Mouse (Mus musculus) lung, postnatal 25 days (tissue): ENCODE measurements at regions not wholly inside any gene's neighbourhood (a gene's known extent, or its start where the extent isn't known, plus 50 kb on each side); places are given as distances from the start of the nearest gene placed in this dataset.

Experiments
- DNase-seq: peaks from one replicate; pipeline ENCODE4 v3.0.0; 2022; ENCODE audit warnings: low spot score

DNA sequence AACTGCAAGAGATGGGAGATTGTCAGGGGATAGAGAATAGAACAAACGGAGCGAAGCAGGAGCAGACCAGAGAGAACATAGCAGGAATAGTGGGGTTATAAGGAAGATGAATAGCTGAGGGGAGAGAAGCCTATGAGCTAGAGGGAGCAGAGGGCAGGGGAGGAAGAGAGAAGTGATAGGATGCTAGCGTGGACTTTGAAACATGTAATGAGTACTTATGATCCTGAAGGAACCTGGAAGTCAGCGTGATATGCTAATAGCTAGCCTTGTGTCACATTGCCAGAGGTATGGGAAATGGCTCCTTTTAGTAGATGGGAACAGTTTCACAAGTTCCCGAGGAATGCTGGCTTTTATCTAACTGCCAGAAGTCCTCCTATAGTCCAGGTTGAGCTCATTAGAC, 51.8 kb downstream of the Calml3 start:
- DNase-seq, result no peak

DNA sequence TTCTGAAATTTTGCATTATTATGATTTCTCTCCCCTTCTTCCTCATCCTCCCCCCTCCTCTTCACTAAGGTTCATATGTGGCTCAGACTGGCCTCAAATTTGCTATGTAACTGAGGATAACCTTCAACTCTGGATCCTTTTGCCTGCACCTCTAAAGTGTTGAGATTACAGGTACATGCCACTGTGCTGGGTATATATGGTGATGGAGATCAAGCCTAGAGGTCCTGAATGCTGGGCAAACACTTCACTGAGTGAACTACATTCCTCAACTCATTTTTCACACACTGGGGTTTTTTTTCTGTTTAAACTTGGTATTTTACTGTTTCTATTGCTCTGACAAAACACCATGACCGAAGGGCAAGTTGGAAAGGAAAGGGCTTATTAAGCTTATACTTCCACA, 52.9 kb downstream of the Calml3 start:
- DNase-seq, result no peak

DNA sequence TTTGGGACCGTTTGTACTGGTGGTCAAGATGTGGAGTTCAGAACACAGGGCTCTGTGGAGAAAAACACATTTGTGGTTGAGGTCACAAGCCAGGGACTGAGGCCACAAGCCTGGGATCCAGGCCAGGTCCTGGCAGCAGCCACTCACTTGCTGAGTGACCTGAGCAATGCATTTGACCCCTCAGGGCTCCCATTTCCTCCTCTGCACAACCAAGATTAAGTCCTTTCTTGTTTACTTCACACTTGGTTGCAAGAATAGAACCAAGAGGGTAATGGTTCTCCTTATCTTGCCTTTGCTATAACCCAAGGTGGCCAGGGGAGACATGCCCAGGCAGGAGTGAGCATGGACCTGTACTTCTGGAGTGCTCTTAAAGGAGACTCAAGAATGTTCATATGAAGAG, 53.4 kb downstream of the Calml3 start:
- DNase-seq, result peak; percentile 84

DNA sequence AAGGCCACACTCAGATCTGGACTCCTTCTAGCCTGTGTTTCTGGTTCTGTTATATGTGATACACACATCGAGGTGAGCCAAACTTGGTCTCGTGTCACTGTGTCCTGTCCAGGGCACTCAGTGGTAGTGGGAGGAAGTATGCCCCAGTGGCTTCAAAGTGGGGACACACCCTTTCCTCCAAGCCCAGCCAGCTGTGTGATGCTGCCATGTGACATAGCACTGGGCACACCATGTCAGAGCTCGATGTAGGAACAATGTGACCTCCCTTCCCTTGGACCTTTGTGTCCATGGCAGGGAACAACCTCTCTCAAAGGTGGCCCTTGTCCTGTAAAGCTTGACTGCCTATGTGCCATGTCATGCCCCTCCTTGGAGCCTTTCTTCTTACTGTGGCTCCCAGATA, 54.5 kb downstream of the Calml3 start:
- no peak for DNase-seq

GRCm38 (mm10) chr13:3748859-3749258, 55.3 kb downstream of the Calml3 start:
- no peak for DNase-seq

DNA sequence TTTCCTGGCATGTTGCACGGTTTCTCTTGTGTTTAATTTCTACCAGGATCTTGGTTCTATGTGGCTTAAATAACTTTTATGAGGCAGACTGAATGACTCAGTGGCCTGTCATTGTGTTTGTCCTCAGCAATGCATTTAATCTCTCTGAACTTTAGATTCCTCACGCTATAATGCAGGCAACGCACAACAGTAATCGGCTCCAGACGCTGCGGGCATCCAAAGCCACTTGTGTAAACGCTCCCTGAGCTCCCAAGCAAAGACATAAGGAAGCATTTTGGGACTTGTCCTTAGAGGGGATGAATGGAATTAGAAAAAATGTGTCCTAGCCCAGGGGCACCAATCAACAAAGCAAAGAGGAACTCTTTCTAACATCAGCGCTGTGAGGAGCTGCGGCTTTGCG, 57.6 kb downstream of the Calml3 start:
- DNase-seq, result no peak

DNA sequence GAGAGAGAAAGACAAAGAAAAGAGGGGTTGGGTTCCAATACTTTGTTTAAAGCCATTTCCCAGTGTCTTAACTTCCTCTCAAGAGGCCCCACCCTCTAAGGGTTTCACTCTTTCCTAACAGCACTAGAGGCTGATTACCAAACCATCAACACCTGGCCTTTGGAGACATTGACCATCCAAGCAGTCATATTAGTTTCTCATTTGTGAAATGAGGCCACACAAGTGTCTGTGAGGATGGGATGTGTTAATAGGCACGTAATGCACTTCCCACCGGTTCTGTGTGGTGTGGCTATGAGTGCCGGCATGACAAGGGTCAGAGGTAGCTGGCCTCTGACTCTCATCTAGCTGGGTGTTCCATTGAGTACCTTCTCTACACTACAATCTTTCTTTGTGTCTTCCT, 59.2 kb downstream of the Calml3 start:
- no peak for DNase-seq

GRCm38 (mm10) chr13:3743692-3744457, 60.2 kb downstream of the Calml3 start:
- no peak for DNase-seq

DNA sequence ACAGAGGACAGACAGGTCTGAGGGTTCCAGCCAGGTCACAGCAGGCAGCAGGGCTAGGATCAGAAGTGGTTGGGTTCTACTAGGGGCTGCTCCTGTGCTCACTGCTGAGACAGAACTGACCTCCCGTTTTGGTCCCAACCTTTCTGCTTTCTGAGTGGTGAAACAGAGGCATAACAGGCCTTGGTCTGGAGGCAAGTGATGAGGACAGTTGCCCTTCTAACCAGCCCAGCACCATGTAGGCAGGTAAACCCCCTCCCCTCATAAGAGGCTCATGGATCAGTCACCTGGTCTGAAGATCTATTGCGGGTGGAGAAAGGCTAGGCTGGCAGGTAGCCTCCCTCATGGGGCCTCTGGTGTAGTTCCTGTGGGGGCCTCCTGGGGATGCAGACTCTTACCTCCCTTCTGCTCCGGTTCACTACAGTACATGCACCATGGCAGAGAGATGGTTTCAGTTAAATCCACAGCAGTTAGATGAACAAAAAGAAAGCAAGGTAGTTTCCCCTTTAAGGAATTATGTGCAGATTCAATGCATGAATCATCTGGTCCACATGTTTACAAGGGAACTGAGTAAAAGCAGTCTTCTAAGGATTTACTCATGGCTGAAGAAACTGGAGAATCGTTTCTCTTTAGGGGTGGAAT, 61.2 kb downstream of the Calml3 start:
- DNase-seq, result no peak

- DNase-seq, result peak; percentile 53
Observed at GRCm38 (mm10) chr13:3742094-3742730, 61.9 kb downstream of the Calml3 start.

- DNase-seq, result no peak
Observed at GRCm38 (mm10) chr13:3730699-3731021, 73.5 kb downstream of the Calml3 start.

- peak; percentile 72 for DNase-seq
Observed at GRCm38 (mm10) chr13:3729926-3730698, 74.0 kb downstream of the Calml3 start.

GRCm38 (mm10) chr13:3728888-3729287, 75.2 kb downstream of the Calml3 start:
- DNase-seq, result no peak

DNA sequence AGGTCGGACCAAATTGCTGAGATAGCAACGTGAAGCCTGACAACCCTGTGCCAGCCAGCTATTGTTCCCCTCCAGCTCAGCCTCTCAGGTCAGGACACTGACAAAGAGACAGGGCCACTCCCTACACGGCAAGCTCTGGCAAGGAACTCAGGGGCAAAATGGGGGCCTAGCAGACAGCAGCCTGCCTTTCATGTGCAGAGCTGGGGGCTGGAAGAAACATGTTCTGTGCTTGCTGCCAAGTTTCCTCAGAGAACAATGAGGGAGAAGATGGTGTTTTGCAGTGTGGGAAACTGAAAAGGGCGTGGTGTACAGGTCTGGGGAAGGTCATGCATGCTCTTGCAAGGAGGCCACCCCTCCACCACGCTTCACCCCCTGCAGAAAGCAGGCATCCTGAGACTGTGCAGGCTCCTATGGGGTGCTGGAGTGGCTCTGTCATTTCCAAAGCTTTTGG, 77.8 kb downstream of the Calml3 start:
- peak; percentile 57 for DNase-seq

DNA sequence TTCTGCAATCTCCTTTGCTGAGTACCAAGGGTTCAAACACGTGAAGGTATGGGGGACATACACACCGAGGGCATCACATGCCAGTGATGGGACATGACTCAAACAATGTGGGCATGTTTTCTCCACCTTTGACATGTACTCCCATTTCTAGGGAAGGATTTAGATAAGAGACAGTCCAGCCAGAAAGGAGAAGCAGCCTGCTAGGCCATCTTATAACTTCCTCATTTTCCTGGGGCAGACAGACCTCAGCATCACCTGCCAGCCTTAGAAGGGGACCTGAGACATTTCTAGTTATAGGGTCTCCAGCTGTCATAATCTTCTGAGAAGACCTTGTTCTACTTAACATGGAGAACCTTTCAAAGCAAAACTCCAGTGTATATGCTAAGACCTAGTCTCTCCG, 78.3 kb downstream of the Calml3 start:
- no peak for DNase-seq

GRCm38 (mm10) chr13:3724313-3724712, 79.8 kb downstream of the Calml3 start:
- DNase-seq, result no peak

GRCm38 (mm10) chr13:3723458-3724143, 80.5 kb downstream of the Calml3 start:
- DNase-seq, result no peak

GRCm38 (mm10) chr13:3715019-3715418, 81.2 kb downstream of the Asb13 start:
- DNase-seq, result no peak

DNA sequence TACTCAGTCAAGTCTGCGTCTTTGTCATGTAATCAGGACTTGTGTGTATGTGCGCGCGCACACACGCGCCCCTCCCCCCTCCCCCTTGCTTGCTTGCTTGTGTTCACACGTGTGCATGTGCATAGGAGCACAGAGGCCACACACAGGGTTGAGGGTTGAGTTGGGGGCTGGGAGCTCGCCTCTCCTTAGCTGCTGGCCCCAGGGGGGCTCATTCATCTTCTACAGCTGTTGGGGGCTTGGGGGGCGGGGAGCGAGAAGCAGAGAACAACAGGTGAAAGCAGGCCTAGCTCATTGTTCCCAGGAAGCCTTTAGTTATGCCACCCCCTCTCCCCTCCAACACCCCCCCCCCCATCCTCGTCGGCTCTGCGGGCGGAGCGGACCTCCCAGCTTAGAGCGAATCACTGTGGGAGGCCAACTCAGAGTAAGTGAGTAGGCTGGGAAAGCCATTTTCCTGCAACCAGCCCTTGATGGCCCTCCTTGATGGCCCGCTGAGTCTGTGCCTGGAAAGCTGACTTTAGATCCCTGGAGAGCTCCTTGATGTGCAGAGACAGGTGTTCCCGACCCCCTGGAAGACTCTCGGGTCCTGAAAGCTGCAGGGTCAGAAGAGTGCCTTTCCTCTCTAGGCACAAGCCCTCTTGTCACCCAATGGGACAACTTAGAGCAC, 78.8 kb downstream of the Asb13 start:
- no peak for DNase-seq

DNA sequence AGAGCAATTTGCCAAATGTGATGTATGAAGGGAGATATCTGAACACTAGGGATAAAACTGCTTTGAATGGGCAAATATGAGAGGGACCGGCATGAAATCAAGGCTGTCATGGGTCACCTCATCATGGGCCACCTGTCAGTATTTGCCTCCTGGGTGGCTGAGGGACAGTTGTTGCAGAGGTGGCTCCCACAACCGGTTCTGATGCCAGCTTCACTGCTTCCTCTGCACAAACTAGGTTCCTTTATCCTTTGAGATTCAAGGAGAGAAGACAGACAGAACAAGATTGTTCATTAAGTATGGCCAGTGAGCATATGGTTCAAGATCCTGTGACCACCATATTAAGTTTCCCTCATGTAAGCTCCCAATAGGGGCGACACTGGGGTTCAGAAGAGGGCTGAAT, 78.3 kb downstream of the Asb13 start:
- no peak for DNase-seq

GRCm38 (mm10) chr13:3709982-3710618, 76.3 kb downstream of the Asb13 start:
- DNase-seq, result no peak
